Mouse (Mus musculus) mouse trophoblast stem cell (cell line): Measurements from ENCODE around the gene Sod3.

Experiments
- in situ Hi-C, 2 experiments: fragments of 300-500 bp; cut with MseI, MboI; formaldehyde crosslinking; loops; 2 replicates in 1 of 2; 3 replicates in 1 of 2; pipeline ENCODE4 v1.15.1; 2025

Gene Sod3

GRCm38 (mm10) chr5:52382837-52383236 is 19.2 kb downstream of the Sod3 start:
- in situ Hi-C loops = no loop called here

DNA sequence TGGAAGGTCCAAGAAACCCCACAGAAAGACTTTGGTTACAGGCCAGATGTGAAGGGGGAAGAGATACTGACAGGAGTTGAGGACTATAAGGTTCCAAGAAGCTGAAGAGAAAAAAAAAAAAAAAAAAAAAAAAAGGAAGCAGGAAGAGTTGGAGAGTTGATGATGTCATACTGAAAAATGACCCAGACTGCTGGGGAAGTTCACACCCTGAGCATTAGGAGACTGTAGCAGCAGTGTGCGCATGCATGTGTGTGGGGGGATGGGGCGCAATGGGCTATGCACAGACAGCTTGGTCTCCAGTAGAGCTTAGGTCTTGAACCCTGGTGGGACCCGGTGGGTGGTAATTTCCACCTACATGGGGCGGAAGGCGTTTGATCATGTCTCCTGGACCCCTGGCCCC is 20.2 kb downstream of the Sod3 start:
- in situ Hi-C loops = no loop called here

DNA sequence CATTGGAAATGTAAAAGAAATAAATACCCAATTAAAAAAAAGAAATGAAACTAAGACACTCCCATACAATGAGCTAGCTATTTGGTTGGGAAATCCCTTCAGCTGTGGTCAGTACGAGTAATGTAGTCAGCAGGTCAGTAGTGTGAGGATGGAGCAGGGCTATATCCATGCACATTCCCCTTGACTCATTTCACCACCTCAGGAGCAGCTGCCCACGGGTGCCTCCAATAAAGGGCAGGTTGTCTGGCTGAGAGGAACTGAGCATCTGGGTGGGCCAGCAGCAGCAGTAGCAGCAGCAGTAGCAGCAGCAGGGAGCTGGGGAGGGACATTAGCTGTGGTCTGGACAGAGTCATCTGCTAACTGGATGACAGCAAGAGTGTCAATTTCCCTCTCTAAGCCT is 22.4 kb downstream of the Sod3 start:
- in situ Hi-C loops = no loop called here

- in situ Hi-C loops = no loop called here
Observed at GRCm38 (mm10) chr5:52388092-52388749, 24.6 kb downstream of the Sod3 start.

- in situ Hi-C loops = no loop called here
Observed at GRCm38 (mm10) chr5:52390381-52390780, 26.8 kb downstream of the Sod3 start.

GRCm38 (mm10) chr5:52391471-52391870 is 27.9 kb downstream of the Sod3 start:
- in situ Hi-C loops = no loop called here

DNA sequence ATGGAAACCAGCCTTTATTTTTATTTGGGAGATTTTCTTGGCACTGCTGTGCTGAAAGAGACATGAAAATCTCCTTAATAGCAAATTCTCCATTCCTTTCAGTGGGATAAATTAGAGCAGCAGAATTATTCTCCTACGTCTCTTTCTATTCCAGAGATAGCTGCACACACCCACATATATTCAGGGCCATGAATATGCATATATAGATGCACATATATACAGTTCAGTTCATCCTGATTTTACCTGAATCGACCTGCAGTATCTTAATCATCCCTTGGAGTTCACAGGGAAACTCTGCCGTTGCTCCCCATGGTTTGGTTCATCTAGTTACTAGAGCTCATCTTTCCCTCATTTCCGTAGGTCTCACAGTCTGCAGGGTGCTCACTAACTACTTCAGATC is 30.2 kb downstream of the Sod3 start:
- in situ Hi-C loops = no loop called here

DNA sequence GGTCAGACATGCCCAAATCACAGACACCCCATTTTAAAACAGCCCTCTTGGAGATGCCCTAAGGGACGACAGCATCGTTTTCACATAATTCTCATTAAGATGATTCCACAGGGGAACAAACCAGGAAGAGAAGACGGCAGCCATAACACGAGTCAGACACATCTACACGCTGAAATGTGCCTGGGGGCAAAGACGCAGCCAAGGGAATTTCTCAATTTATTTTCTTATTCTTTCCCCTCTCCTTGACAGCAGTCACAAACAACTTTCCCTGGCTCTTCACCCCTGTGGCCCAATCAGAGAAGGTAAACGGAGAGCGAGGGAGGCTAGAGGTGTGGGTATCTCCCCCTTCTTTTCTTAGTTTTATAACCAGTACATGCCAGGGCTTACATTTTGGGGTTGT is 40.8 kb downstream of the Sod3 start:
- in situ Hi-C loops = no loop called here

DNA sequence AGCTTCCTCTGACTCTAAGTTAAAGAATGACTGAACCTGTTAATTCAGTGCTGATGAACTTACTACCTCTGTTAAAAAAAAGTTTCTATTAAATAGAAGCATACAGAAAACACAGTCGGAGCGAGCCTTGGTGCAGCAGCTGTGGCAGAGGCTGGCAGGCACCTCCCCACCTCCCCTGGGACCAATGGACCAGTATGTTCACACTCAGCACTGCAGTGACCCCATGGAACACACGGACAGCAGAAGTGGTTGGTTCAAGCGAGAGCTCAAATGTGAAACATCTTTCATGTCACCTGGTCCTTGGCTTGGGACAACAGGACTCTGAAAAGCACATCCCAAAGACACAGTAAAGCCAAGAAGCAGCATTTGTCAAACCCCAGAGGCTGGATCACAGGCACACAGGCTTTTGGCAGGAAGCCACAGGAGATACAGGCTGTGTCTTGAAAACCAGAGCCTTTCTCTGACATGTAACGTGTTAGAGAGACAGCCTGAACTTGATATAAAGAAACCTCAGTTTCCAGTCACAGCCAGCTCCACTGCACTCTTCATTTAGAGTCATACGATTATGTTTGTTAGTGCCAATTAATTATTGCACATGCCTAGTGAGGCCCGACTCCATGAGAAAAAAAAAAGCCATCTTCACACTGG is 45.2 kb downstream of the Sod3 start:
- in situ Hi-C loops = no loop called here

- in situ Hi-C loops = no loop called here
Observed at GRCm38 (mm10) chr5:52410197-52410596, 46.6 kb downstream of the Sod3 start.

DNA sequence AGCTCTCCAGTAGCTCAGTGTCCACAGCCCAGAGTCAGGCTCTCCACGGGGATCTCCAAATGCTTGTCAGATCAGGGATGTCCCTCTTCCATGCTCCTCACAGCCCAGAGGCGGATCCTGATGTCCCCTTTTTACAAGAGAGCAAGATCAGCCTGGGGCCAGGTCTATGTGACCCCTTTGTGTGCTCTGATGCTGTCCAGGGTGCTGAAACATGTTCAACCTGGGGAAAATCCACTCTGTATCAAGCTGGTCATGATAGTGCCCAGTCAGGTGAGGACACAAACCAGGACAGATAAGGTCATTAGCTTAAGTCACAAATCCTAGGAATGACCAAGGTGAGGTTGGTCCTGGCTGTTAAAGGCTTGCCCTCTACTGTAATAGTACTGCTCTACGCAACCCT is 48.0 kb downstream of the Sod3 start:
- in situ Hi-C loops = no loop called here

DNA sequence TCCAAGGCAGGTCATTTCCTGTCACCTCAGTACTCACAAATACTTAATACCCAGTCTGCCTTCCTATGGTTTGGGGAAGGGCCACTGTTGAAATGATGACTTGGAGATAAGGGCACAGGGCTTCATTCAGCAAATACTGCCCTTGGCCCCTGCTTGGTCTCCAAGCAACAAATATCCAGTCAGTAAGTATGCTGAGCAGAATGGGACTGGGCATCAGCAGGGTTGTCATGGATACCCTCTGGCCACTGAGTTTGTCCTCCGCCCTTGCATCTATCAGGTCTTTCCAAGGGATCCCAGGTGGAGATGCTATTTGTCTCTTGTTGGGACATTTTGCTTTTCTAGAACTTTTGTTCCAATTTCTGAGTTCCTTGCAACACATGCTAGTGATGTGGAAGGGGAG is 51.6 kb downstream of the Sod3 start:
- in situ Hi-C loops = no loop called here

DNA sequence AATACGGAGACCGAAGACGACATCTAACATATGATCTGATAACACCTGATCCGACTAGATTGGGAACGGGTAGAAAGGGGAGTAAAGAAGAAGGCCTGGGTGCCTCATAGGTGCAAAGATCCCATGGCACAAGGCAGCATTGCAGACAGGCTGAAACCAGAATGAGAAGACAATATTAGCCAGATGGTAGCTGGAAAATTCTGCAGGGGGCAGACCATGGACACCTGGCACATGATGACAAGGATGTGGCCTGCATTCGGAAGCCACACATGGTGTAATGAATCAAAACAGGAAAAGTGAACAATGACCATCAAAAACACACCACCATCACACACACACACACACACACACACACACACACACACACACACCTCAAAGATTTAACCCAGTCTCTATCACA is 52.3 kb downstream of the Sod3 start:
- in situ Hi-C loops = no loop called here

GRCm38 (mm10) chr5:52416485-52416884 is 52.9 kb downstream of the Sod3 start:
- in situ Hi-C loops = no loop called here
